Mouse (Mus musculus) adrenal gland, adult 18-20 months (tissue): ENCODE measurements around the gene 2010111I01Rik. TPM values are rescaled to one million over a fixed set of nuclear protein-coding genes. Genes with fewer than 3 reads are reported as not detected.

Experiments used
- DNase-seq, 2 experiments: peaks; one replicate each; pipeline ENCODE4 v3.0.0; 2021 to 2022; ENCODE audit warnings: low spot score in 2 of 2
- total RNA-seq, 2 experiments: library from RNA; stranded (reverse); gene quantifications; 1 replicate in 1 of 2; 2 replicates in 1 of 2; pipeline ENCODE4 v1.2.3; 2021

Gene 2010111I01Rik
- total RNA-seq, 2 experiments from 2014 or later, result 93.2 to 108 TPM

GRCm38 (mm10) chr13:63253147-63253546 lies 288.5 kb downstream of the 2010111I01Rik start:
- peak; percentile 34 to 50 for DNase-seq

DNA sequence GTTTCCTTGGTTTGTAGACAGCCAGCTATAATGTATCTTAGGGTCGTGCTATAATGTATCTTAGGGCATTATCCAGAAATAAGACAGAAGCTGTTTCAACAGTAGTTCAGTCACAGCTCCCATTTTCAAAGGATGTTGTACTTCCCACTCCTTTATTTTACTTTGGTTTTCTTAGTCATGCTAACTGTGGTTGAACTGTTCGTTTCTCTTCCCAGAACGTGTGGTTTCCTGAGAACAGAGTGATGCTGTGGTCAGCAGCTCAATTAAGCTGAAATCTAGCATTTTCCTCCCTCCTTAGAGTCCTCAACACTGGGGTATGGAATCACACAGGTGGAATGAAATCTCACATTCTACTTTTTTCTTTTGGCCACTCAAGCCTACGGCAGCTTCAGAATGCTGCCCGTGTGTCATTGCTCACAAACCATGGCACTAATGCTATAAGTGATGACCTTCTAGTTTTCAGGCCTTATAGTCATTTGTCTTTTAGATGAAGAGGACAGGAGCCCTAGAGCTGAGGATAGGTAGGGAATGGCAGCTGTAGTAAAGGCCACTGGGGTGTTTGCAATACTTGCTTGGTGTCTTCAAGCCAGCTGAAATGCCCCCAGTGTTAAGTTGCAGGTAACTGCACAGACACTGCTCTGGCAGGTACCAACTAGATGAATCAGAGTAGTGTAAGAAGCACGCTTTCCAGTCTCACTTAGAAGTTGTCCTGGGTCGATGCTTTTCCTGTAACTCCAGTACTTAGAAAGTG lies 289.4 kb downstream of the 2010111I01Rik start:
- peak in 1 of 2 experiments; percentile 20 for DNase-seq

DNA sequence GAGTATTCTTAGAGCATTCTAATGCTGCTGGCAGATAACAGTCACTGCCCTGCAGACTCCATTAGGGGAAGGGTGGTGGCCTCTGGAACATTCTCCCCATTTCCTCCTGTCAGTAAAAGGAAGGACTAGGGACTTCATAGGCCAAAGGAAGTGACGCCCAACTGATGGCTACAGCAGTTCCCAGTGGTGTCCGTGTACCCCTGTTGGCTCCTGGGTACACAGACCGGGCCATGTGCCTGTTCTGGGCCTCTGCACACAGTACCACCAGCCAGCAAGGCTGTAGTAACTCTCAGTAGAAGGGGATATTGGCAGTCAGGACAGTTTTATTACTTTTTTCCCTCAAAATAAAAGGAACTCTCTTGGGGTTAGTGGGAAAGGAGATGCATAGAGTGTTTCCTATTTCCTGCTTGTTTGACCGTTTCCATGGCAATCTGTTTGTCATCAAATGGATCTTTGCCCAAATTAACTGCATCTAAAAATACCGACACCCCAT lies 290.9 kb downstream of the 2010111I01Rik start:
- DNase-seq, result no peak

DNA sequence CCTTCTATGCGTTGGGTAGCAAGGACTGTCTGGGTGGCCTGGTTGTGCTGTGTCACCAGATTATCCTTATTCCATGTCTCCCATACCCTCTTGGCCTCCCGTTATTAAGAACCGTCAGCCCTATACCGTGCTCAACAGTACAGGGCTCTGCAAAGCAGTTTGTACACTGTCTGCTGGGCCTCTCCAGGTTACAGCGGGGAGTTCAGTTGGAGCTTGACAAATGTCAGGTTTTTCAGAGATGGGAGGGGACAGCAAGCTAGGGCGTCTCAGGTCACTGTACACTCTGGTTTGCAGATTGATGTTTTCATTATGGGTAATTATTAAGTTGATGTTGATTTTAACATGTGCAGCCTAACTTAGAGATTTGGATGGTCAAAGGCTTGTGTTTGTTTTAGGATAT lies 291.5 kb downstream of the 2010111I01Rik start:
- no peak for DNase-seq

GRCm38 (mm10) chr13:63256807-63257206 lies 292.1 kb downstream of the 2010111I01Rik start:
- DNase-seq, result no peak

- DNase-seq, result no peak
Measured at GRCm38 (mm10) chr13:63258167-63258582, 293.5 kb downstream of the 2010111I01Rik start.

DNA sequence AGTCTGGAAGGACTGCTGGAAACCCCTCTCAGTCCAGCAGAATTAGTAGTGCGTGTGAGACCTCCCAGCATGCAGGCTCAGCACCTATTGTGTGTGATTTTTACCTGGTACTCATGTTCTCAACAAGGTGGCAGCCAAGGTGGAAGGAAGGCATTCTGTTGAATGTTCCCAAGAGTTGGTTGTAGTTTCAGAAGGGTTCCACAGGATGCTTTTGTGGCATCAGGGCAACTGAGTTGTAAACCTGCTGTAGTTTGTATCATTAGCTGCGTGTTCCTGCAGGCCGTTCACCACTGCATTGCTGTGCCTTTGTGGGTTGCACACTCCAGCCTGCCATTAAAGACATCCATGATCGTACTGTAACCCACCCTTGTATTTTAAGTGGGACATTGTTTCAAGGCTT lies 294.0 kb downstream of the 2010111I01Rik start:
- DNase-seq, result no peak

DNA sequence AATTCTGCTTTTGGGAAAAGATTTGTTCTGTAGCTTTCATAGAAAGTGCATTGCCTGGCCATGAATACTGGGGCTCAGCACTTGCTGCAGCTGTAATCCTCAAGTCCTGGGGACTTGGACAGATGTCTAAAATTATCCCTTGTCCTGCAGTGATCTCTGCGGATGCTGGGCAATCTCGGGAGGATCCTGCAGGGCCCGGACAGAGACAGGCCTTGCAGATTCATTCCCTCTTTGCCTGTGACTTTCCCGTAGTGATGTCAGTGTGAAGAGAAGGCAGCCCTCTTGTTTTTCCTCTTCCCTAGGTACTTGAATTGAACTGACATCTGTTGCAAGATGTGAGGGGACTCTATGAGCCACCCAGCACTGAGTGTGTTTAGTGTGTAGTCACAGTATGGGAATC lies 295.4 kb downstream of the 2010111I01Rik start:
- no peak for DNase-seq

- DNase-seq, result no peak
Measured at GRCm38 (mm10) chr13:63260753-63261631, 296.3 kb downstream of the 2010111I01Rik start.

- no peak for DNase-seq
Measured at GRCm38 (mm10) chr13:63261676-63262075, 297.0 kb downstream of the 2010111I01Rik start.

- no peak for DNase-seq
Measured at GRCm38 (mm10) chr13:63262168-63262957, 297.7 kb downstream of the 2010111I01Rik start.

DNA sequence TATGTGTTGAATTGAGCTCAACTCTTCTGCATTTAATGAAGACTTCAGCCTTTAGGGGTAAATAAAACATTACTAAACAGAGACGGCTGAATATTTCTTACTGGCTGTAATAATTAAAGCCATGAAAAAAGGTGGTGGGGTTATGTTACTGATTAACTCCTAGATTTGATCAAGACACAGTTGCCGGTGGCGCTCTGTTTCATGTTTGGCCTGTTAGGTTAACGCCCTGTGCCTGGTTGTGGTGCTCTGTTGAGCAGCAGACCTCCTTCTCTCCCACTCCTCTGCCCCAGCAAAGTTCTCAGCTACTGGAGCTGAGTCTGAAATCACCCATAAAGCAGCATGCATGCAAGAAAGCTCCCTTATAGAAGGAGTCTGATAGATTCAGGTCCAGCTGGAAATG lies 303.7 kb downstream of the 2010111I01Rik start:
- no peak for DNase-seq

- DNase-seq, result no peak
Measured at GRCm38 (mm10) chr13:63268776-63269175, 304.1 kb downstream of the 2010111I01Rik start.

GRCm38 (mm10) chr13:63270191-63270590 lies 305.5 kb downstream of the 2010111I01Rik start:
- DNase-seq, result no peak

DNA sequence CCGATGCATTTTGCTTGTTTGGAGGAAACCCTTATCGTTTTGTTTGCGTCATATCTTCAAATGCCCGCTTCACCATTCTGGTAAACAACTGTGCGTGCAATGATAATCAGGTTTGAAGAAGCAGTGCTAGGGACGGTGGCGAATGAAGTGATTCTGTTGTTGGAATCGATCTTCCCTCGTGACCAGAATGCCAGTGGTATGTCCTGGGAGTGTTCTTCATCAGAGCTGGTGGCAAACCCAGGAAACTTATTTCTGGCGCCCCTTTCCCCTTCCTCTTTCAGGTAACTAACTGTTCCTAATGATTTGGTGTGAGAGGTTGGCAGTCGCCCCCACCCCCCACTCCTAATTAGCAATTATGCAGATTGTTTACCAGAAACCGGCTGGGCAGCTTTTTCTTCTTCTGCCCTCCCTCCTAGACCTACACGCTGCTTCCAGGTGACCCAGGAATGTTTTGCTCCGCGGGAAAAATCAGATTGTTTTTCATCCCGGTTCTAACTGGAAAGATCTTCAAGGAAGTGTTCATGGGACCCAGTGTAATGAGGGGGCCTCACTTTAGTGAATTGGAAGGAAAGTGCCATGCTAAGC lies 307.4 kb downstream of the 2010111I01Rik start:
- DNase-seq, result no peak

DNA sequence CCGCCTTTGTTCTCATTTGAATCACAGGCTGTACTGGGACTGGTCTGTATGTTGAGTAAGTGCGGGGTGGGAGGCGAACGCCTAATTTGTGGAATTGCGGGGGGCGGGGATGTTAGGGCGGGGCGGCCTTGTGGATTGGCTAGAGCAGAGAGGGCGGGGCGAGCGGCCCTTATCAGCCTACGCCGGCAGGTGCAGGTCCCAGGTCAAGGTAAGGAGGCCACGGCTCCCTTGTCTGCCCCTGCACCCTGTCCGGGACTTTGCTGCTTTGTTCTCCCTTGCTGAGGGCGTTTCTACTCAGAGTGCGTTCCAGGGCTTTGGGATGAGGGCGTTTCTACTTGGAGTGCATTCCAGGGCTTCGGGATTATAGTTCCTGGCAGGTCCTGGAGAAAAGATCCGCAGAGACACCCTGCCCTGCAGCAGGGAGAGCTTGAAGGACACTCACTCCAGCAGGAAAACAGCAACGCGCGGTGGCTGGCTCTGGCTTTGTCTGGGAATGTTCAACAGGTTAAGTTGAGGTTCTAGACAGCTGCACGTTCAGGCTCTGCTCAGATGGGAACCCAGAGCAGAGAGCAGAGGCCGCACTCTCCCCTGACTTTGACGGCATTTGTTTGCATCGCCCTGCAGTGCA lies 308.0 kb downstream of the 2010111I01Rik start:
- DNase-seq, result peak; percentile 56 to 68

GRCm38 (mm10) chr13:63273859-63274258 lies 309.2 kb downstream of the 2010111I01Rik start:
- DNase-seq, result no peak

DNA sequence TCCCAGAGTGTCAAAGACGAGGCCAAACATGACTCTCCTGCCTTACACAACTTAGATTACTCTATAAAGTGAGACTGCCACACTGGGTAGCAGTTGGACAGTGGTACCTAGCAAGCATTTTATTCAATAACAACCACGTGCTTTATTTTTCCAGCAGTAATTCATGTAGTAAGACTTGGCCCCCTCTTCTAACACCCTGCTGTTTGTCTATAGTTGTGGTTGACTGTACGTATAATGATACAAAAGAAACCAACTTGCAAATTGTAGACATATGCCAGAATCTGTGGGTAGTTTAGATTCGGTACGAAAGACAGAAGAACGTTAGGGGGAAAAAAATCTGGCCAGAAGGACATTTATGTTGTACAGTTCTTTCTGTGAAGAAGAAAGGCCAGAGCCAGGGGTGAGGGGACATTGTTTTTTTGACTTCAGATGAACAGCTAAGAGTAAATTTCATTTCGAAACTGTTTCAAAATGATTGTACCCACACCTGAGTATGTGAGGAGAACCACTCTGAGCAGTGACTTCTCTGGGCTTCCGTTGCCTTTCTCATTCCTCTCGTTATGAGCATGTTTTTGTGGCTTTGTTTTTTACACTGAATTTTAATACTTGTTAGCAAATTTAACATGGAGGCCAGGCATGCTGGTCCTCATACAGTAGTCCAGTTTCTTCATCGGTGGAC lies 309.9 kb downstream of the 2010111I01Rik start:
- DNase-seq, result no peak

GRCm38 (mm10) chr13:63276389-63276788 lies 311.7 kb downstream of the 2010111I01Rik start:
- DNase-seq, result no peak

GRCm38 (mm10) chr13:63277316-63277715 lies 312.6 kb downstream of the 2010111I01Rik start:
- DNase-seq, result no peak
